Mouse (Mus musculus) embryonic facial prominence, embryonic 13.5 days (tissue): ENCODE measurements around the gene Olfr642. TPM values are rescaled to one million over a fixed set of nuclear protein-coding genes. Genes with fewer than 3 reads are reported as not detected.

Experiments used
- ATAC-seq: fragments of 200-750 bp; cut with Nextera tagmentation; 2 replicates; pipeline ENCODE4 v1.8.0; 2017; ENCODE audit warnings: low read depth; ENCODE audit not compliant: insufficient number of reproducible peaks, insufficient read depth, low FRiP score, low TSS enrichment
- H3K27ac ChIP-seq: fragments of 300-500 bp; sonication (generic); 2 replicates; pipeline ENCODE4 v1.5.1; 2015; ENCODE audit warnings: moderate library complexity, mild to moderate bottlenecking, inconsistent platforms
- H3K27me3 ChIP-seq: fragments of 300-500 bp; sonication (generic); 2 replicates; pipeline ENCODE4 v1.6.1; 2015; ENCODE audit warnings: mild to moderate bottlenecking, inconsistent platforms
- H3K36me3 ChIP-seq: fragments of 300-500 bp; sonication (generic); 2 replicates; pipeline ENCODE4 v1.6.1; 2015; ENCODE audit warnings: mild to moderate bottlenecking, inconsistent platforms
- H3K4me1 ChIP-seq: fragments of 300-500 bp; sonication (generic); 2 replicates; pipeline ENCODE4 v1.6.1; 2015; ENCODE audit warnings: inconsistent platforms
- H3K4me2 ChIP-seq: fragments of 300-500 bp; sonication (generic); 2 replicates; pipeline ENCODE4 v1.6.1; 2015; ENCODE audit warnings: moderate library complexity, mild to moderate bottlenecking, inconsistent platforms
- H3K4me3 ChIP-seq: fragments of 300-500 bp; sonication (generic); 2 replicates; pipeline ENCODE4 v1.5.1; 2015; ENCODE audit warnings: mild to moderate bottlenecking, inconsistent platforms
- H3K9ac ChIP-seq: fragments of 300-500 bp; sonication (generic); 2 replicates; pipeline ENCODE4 v1.6.1; 2015; ENCODE audit warnings: mild to moderate bottlenecking, inconsistent platforms
- H3K9me3 ChIP-seq: fragments of 300-500 bp; sonication (generic); 2 replicates; pipeline ENCODE4 v1.6.1; 2016; ENCODE audit warnings: inconsistent platforms
- polyA plus RNA-seq: library from polyadenylated mRNA; unstranded; fragments of >200 nt; fragmentation: Nextera tagmentation; extraction: Ambion mirVana; gene quantifications from 2 replicates; pipeline ENCODE4 v1.2.1, GENCODE M21; 2015

Gene Olfr642
- polyA plus RNA-seq, 1 experiment from 2014 or later, result not detected

DNA sequence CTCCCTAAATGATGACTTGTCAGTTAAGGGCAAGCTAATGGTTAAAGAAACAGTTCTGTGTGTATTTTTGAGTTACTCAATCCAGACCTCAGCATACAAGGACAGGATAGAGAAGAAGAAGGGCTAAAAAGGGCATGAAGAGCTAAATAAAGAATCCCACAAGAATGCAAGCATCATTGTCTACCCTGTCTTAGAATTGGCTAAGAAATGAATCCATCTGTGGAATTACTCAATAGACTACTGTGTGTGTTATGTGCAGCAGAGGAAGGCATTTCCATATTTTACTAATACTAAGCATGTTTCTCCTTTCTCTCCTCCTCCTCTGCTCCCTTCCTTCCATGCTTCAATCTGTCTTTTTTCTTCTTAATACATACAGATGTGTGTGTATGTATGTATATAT, 53.3 kb downstream of the Olfr642 start:
- Histone ChIP-seq H3K4me2 (no peak overlapping the region), H3K27me3 (no peaks in the 10 kb centered on the region), H3K4me1 (no peaks in the 10 kb centered on the region), H3K9ac (no peak overlapping the region), H3K9me3 (no peaks in the 10 kb centered on the region), H3K27ac (no peak overlapping the region), H3K36me3 (no peaks in the 10 kb centered on the region), H3K4me3 (no peak overlapping the region)
- no peak for ATAC-seq

DNA sequence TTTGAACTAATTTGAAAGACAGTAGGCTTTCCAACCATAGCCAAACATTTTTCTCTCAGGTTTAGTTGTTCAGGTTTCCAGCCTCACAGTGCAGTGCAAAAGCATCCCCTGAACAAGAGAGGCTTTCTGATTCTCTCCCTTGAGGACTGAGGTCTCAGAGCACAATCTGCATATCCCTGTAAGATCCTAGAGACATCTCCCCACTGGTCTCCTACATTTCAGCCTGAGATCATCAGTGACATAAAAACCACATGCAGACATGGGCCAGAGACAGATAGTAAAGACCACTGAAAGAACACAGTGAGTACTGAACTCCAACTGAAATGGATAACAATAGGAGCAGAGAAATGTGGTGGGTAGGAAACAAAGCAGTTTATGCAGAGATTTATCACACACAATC, 54.0 kb downstream of the Olfr642 start, which contains the start of gene Olfr638:
Olfr638 (plus strand) TSS at position 301 of the 400 bp plus-strand sequence.
- no peaks in the 10 kb centered on the region for H3K4me1 ChIP-seq
- no peak within 1 kb of the TSS for H3K9ac ChIP-seq
- no peak for ATAC-seq
- no peak within 1 kb of the TSS for H3K4me3 ChIP-seq
- H3K9me3 ChIP-seq, result no peaks in the 10 kb centered on the region
- H3K27me3 ChIP-seq, result no peaks in the 10 kb centered on the region
- H3K27ac ChIP-seq, result no peak within 1 kb of the TSS
- H3K36me3 ChIP-seq, result no peaks in the 10 kb centered on the region
- no peak within 1 kb of the TSS for H3K4me2 ChIP-seq

Other genes with a start within 250 kb of the Olfr642 start
- gene Hbb-bt, start 238.7 kb downstream of the Olfr642 start, polyA plus RNA-seq, result 1,311 and 2,074 TPM in 2 replicates
- gene Hbb-bs, start 224.6 kb downstream of the Olfr642 start, polyA plus RNA-seq, result 2,604 and 4,415 TPM in 2 replicates
- not detected in 2 replicates for gene Hbb-bh2, start 212.1 kb downstream of the Olfr642 start, polyA plus RNA-seq
- 46.9 and 96.8 TPM in 2 replicates for gene Hbb-bh1, start 209.5 kb downstream of the Olfr642 start, polyA plus RNA-seq
- 5,482 and 5,510 TPM in 2 replicates for gene Hbb-y, start 199.4 kb downstream of the Olfr642 start, polyA plus RNA-seq
- gene Olfr66, start 166.4 kb downstream of the Olfr642 start, polyA plus RNA-seq, result not detected in 2 replicates
- not detected in 2 replicates for gene Olfr64, start 158.2 kb downstream of the Olfr642 start, polyA plus RNA-seq
- gene Olfr65, start 149.2 kb downstream of the Olfr642 start, polyA plus RNA-seq, result not detected in 2 replicates
- gene Olfr631, start 123.8 kb downstream of the Olfr642 start, polyA plus RNA-seq, result not detected in 2 replicates
- gene Olfr632, start 118.3 kb downstream of the Olfr642 start, polyA plus RNA-seq, result not detected in 2 replicates
- gene Olfr633, start 108.2 kb downstream of the Olfr642 start, polyA plus RNA-seq, result not detected in 2 replicates
- gene Olfr635, start 81.5 kb downstream of the Olfr642 start, polyA plus RNA-seq, result 0.03 TPM in 1 of 2 replicates, not detected in the other
- gene Olfr638, start 53.9 kb downstream of the Olfr642 start, polyA plus RNA-seq, result not detected in 2 replicates
- gene Olfr639, start 35.4 kb downstream of the Olfr642 start, polyA plus RNA-seq, result 0.04 and 0.06 TPM in 2 replicates
- gene Olfr640, start 27.1 kb downstream of the Olfr642 start, polyA plus RNA-seq, result not detected in 2 replicates
- gene Olfr641, start 17.2 kb downstream of the Olfr642 start, polyA plus RNA-seq, result not detected in 2 replicates
- not detected in 2 replicates for gene 4930516K23Rik, start 8.8 kb upstream of the Olfr642 start, polyA plus RNA-seq
- gene Olfr644, start 19.2 kb upstream of the Olfr642 start, polyA plus RNA-seq, result not detected in 2 replicates
- gene Olfr645, start 32.8 kb upstream of the Olfr642 start, polyA plus RNA-seq, result not detected in 2 replicates
- gene Olfr646, start 52.2 kb upstream of the Olfr642 start, polyA plus RNA-seq, result not detected in 2 replicates
- 0.21 TPM in 1 of 2 replicates, not detected in the other for gene Ubqln5, start 77.2 kb upstream of the Olfr642 start, polyA plus RNA-seq
- not detected in 2 replicates for gene Olfr643, start 84.7 kb upstream of the Olfr642 start, polyA plus RNA-seq
- not detected in 2 replicates for gene Ubqln3, start 90.6 kb upstream of the Olfr642 start, polyA plus RNA-seq
- gene Ubqlnl, start 97.9 kb upstream of the Olfr642 start, polyA plus RNA-seq, result 0.31 TPM in 1 of 2 replicates, not detected in the other
- 4.6 and 13.3 TPM in 2 replicates for gene Olfm5, start 112.2 kb upstream of the Olfr642 start, polyA plus RNA-seq
- gene Olfr648, start 130.7 kb upstream of the Olfr642 start, polyA plus RNA-seq, result 0.15 and 0.32 TPM in 2 replicates
- not detected in 2 replicates for gene Olfr649, start 143.3 kb upstream of the Olfr642 start, polyA plus RNA-seq
- 0.72 and 1.1 TPM in 2 replicates for gene Trim6, start 166.1 kb upstream of the Olfr642 start, polyA plus RNA-seq
- 1.6 and 2.3 TPM in 2 replicates for gene Trim34a, start 191.8 kb upstream of the Olfr642 start, polyA plus RNA-seq
- gene Trim5, start 235.4 kb upstream of the Olfr642 start, polyA plus RNA-seq, result 0.13 and 0.15 TPM in 2 replicates